Mouse (Mus musculus) layer of hippocampus, adult 8-10 months (tissue): ENCODE data around the gene Fam13a. TPM values are rescaled to one million over a fixed set of nuclear protein-coding genes. Genes with fewer than 3 reads are reported as not detected.
A peak's percentile ranks its signal among the peaks of the same experiment; 100 is the strongest.

Experiments used
- DNase-seq, 2 experiments: peaks; one replicate each; pipeline ENCODE4 v3.0.0; 2022; ENCODE audit warnings: low spot score in 2 of 2
- total RNA-seq, 4 experiments: library from RNA; stranded (reverse); gene quantifications; 2 replicates each; pipeline ENCODE4 v1.2.4; 2022

Fam13a gene
- total RNA-seq, 4 experiments from 2014 or later: 18.9 to 20.1 (median 19.5) TPM

DNA sequence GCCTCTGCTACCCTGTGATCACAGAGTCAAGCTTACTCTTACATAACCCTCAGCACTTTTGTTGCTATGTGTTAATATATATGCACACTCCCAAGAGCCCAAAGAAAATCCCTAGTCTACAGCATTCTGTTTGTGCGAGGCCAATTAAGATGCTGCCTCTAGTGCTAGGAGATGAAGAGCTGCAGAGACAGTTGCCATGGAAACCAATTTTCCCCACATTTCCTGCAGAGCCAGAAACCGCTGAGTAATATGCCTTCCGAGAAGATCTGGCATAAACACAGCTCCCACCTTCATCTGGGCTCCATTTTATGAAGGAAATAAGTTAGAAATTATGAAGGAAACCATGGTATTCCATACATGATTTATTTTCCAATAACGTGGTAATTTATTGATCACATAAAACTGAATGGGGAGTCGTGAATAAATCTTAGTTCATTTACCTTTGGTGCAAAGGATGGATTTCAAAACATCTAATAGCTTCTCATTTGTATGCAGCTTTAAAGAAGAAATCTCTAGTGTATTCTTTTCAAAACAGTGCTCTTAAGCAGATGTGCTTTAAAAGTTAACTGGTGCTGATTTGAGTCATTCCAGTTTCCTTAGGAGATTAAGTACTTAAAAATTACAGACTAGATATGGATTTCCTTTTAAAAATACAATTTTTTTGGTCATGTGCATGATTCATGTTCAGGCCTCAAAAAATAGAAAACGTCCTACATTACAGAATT, 91.0 kb downstream of the Fam13a start:
- peak; percentile 74 to 88 for DNase-seq

GRCm38 (mm10) chr6:58932515-58933188, 91.7 kb downstream of the Fam13a start:
- DNase-seq: peak in 1 of 2 experiments; percentile 35

- no peak for DNase-seq
These were observed 93.2 kb downstream of the Fam13a start for GRCm38 (mm10) chr6:58931149-58931548.

DNA sequence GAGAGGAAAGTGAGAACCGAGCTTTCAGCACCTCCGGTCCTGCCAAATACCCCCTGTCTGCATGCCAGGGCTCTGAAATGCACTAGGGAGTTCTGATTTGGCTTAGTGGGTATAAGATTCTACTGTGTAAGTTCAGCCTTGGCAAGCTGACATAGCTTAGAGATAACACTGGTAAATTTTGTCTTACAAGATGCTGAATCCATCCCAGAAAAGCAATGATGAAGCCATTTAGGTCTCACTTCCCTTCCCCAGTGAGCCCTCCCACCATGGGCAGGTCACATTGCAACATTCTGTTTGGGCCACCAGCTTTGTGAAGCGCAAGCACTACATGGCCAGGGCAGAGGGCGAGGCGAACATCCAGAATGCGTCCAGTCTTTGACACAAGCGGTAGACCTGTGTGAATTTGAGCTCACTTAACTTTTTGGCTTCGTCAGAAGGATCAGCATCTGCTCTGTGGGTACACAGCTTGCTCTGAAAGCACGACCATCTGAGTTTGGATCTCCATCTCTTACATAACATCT, 94.4 kb downstream of the Fam13a start:
- peak in 1 of 2 experiments; percentile 35 for DNase-seq

GRCm38 (mm10) chr6:58927881-58928280, 96.5 kb downstream of the Fam13a start:
- no peak for DNase-seq

DNA sequence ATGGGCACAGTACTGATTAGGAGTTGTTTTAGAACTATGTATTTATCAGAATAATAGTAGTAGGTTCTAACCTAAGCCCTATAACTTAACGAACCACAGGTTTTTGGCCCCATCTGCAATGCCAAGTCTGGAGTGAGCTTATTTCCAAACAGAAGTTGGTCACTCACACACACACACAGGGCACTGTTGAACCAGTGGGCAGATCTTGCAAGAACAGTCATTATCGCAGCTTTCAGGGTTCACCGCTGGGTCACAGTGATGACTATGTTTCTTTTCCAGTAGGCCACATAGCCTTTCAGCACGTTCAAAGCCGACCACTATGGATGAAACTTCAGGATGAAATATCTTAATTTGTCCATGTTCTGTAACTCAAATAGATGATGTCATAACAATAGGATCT, 101.8 kb downstream of the Fam13a start:
- DNase-seq: no peak

DNA sequence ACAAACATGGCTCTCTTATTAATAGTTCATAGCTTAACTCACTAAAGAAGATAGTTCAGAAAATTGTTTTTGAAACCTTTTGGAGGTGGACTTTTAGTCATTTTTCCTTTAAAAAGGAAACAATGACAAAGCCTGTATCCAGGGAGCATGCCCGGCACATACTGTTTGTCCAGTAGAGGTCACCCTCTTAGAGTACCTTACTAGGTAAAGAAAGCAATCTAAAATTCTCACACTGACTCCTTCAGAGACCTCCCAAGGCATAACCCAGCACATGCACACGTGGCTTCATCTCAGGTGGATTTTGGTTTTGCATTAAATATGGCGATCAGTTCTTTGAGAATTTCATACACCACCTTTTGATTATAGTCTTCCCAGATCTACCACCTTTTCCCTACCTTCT, 102.7 kb downstream of the Fam13a start:
- no peak for DNase-seq

- DNase-seq: no peak
These were observed 103.6 kb downstream of the Fam13a start for GRCm38 (mm10) chr6:58920735-58921134.

DNA sequence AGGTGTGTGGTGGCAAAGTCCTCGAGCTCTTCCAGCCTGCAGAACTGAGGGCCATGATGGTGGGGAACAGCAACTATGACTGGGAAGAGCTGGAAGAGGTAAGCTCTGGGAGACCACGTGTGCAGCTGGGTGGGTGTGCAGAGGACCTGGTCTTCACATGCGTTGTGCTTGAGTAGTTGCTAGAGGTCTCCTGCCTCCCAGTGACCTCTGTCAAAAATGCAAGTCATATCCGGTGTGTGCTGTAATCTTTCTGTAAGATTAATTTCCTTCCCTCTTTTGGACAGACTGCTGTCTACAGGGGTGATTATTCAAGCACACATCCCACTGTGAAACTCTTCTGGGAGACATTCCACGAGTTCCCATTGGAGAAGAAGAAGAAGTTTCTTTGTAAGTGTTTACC, 107.9 kb downstream of the Fam13a start:
- no peak for DNase-seq

DNA sequence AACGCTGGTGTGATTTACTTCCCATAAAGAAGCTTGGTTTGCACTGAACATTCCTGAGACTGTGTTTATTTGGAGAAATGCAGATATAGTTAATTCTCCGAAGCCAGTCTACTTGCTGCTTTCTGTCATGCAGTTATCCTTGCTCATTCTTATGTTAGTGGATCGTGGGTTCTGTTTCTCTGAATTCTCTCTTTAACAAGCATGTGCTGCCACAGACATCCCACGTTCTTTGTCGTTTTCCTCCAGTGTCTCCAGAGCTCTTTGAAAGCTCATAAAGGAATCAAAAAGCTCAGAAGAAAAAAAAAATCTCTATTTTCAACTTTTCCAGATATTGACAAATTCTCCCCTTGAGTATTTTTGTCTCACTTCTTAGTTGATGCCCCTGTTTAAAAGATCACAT, 110.4 kb downstream of the Fam13a start:
- no peak for DNase-seq

- no peak for DNase-seq
These were observed 110.8 kb downstream of the Fam13a start for GRCm38 (mm10) chr6:58913551-58913950.

- no peak for DNase-seq
These were observed 111.5 kb downstream of the Fam13a start for GRCm38 (mm10) chr6:58912842-58913241.

- DNase-seq: no peak
These were observed 116.6 kb downstream of the Fam13a start for GRCm38 (mm10) chr6:58907791-58908190.

DNA sequence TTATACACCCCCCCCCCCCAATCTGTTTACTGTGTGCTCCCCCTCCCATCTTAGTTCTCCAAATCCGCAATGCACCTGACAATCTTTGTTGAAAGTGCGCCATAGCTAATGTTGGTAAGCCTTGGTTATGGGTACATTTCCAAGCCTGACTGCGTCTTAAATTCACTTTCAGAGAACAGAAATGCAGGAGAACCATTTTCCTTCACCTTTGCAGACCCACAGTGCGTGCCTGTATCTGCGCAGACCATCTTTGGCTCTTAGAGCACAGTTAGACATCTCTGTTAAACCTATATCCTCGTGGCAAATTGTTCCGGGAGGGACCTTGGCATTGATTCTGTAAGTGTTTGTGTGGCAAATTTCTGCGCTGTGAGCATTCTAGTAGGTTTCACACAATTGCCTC, 117.0 kb downstream of the Fam13a start:
- no peak for DNase-seq

GRCm38 (mm10) chr6:58906852-58907261, 117.5 kb downstream of the Fam13a start, which contains the start of gene Nap1l5:
Nap1l5 (minus strand) TSS chr6:58907076.
- peak; percentile 78 to 80 for DNase-seq

DNA sequence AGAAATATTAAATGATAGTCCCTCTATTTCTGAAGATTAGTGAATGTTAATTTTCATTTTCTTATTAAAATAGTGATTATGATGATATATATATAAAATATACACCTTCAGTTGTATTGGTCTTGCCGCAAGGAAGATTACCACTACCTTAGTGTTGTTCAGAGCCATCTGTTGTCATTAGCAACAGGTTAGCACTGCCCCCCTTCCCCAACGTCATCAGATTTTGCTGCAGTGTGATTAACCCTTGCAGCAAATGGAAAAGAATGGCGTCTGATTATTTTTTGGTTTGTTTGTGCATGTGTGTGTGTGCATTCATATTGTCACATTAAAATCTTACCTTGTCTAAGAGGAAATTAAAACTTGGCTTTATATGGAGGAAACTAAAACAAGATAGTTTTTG, 119.8 kb downstream of the Fam13a start:
- no peak for DNase-seq

GRCm38 (mm10) chr6:58903171-58903570, 121.2 kb downstream of the Fam13a start:
- peak; percentile 52 to 57 for DNase-seq

- no peak for DNase-seq
These were observed 123.8 kb downstream of the Fam13a start for GRCm38 (mm10) chr6:58900536-58900935.

GRCm38 (mm10) chr6:58899076-58899475, 125.3 kb downstream of the Fam13a start:
- no peak for DNase-seq

- no peak for DNase-seq
These were observed 127.7 kb downstream of the Fam13a start for GRCm38 (mm10) chr6:58896648-58897047.

DNA sequence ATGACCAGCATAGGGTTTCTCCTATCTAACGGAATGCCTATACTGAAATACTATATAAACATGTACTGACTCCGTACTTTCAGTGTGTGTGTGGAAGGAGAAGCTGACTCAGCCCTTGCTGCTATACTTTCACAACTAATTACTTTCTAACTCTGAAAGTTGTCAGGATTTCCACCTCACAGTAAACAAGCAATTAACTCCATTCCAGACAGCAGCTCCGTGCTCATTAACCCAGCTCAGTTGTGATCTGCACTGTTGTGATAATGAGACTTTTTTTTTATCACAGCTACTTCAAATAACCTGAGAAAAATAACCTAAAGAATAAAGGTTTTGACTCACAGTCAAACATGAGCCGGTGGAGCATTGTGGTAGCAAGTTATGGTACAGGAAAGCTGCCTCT, 129.4 kb downstream of the Fam13a start:
- DNase-seq: no peak

GRCm38 (mm10) chr6:58893307-58893706, 131.0 kb downstream of the Fam13a start:
- DNase-seq: no peak

- no peak for DNase-seq
These were observed 134.4 kb downstream of the Fam13a start for GRCm38 (mm10) chr6:58889917-58890316.
